Mouse (Mus musculus) urinary bladder, postnatal 10 days (tissue): ENCODE data around the gene Teddm2.
A peak's percentile ranks its signal among the peaks of the same experiment; 100 is the strongest.

Source experiments
- DNase-seq: peaks from one replicate; pipeline ENCODE4 v3.0.0; 2022; ENCODE audit warnings: low spot score

Gene Teddm2

DNA sequence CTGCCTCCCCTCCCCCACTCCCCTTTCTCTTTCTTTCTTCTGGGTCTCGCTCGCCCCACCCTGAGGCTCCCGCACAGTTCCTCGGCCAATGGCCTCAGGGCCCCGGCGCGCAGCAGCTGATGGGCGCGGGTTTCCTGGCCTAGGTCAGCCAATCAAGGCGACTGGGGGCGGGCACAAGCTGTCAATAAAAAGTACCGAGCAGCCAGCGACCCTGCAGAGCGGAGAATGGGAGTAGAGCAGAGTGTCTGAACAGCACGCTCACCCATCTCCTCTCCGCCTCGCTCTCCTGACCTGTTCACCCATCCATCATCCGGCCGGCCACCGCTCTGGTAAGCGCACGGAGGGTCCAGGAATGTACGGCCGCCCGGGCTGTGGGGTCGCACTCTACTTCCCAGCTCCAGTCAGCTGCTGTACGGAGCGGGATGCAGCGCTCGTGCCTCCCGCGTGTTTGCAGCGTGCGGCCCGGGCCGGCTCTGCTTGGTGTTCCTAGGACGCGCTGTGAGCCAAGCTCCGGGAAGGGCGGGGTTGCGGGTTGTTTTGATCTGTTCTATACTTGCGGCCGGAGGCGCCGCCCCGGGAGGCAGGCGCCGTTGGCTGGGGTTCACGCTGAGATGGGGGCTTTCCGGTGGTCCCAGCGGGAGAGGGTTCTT, at the start of gene Teddm2, which contains the start of gene Glul:
Gene Teddm2 (minus strand): TSS at position 498 of the 650 bp plus-strand sequence.
Gene Glul (plus strand): TSS at position 214 of the 650 bp plus-strand sequence.
- peak; percentile 87 for DNase-seq

DNA sequence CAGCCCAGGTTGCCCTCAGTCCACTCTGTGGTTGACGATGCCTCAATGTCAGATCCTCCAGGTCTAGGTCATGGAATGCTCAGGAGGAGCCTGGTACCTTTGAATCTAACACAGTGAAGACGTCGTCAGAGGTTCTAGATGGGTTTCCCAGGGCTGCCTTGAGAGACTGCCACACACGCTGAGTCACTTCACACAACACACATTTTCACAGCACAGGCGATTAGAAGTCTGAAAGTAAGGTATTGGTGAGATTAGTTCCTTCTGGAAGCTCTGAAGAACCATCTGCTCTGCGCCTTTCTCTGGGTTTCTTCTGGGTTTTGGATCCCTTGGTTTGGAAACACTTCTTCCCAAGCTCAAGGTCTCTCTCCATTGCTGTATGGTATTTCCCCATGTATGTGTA, 47.8 kb upstream of the Teddm2 start:
- DNase-seq = no peak

DNA sequence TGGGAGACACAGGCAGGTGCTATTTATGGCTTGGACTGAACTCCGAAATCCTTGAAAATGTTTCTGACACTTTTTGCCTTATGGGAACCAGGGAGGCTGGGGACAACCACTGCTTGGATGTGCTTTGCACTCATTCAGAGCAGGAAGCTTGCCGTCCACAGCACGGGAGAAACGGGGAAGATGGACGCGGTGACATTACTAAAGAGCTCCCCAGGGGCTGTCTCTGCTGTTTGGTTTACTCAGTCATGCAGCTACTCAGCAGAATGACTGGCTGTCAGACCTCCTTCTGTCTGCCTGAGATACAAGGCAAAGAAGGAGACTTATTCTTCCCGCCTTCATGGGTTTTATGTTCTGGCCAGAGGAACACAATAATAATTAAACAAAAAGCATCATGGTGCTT, 46.9 kb upstream of the Teddm2 start:
- no peak for DNase-seq

DNA sequence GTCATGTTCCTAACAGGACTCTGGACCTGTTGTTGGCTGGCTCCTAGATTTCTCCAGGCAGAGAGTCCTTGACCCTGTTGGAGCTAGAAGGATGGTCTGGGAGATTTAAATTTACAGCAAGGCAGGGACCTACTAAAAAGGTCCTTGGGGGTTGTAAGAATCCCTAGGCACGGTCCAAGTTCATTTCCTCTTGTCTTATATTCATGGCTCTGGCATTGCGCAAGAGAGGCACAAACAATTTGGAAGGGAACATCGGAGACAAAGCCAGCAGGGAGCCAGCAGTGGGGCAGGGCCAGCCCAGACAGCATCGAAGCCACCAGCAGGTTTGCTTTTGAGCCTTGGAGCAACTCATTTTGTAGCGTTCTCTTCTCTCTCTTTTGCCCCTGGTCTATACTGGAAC, 45.2 kb upstream of the Teddm2 start:
- no peak for DNase-seq

DNA sequence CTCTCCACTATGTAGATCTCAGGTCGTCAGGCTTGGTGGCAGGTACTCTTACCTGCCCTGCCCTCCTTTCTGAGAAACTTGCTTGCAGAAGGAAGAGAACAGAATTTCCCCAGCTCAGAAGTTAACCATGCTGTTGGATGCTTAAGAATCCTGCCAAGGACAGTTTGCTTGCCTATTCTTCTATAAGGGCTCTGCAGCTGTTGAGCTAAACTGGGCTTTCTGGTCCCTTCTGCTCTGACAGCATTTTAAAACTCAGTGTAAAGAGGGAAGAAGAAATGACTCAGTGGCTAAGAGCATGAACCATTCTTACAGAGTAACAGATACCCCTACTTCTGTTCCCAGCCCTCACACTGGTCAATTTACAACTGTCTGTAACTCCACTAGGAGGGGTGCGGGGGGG, 41.0 kb upstream of the Teddm2 start:
- DNase-seq = no peak

DNA sequence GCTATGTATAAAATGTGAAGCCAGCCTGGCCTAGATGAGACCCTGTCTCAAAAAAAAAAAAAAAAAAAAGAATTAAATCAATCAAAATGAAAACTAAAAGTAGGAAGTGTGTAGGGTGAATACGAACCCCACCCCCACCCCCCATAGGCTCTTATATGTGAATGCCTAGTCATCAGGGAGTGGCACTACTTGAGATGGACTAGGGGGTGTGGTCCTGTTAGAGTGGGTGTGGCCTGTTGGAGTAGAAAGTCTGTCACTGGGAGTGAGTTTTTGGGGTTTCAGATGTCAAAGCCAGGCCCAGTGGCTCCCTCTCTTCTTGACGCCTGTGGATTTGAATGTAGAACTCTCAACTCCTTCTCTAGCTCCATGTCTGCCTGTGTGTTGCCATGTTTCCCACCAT, 37.0 kb upstream of the Teddm2 start:
- DNase-seq = no peak

DNA sequence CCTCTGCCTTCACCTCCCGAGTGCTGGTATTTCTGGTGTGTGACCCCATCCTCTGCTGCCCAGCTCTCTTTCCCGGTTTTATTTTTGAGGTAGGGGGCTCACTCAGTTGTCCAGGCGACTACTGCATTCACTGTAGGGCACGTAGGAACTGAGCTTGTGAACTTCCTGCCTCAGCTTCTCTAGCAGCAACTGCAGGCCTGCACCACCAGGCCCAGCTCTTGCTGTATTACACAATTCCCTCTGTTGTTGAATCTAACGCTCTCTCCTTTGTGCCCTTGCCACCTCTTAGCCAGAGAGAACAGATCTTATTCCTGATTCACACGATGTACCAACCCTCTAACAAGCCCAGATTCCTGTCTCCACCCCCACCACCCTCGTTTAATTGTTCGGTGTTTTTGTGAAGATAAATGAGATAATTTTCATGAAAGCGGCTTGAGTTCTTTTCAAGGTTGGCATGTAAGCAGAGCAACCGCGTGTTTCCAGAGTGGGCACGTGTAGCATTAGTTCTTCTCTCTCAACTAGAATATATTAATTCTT, 35.9 kb upstream of the Teddm2 start:
- DNase-seq = no peak

DNA sequence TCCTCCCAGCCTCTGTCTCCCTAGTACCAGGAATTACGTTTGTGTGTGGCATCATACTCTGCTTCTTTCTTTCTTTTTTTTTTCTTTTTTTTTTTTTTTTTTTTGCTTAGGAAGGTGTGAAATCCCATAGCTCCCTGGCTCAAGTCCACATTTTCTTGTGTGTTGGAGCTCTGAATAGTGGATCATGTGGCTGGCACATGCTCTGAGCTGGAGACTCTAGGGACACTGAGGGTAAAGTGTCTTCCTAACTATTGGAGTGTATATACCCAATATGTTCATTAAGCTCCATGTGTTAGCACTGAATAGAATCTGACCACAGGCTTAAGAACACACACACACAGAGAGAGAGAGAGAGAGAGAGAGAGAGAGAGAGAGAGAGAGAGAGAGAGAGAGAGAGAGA, 33.7 kb upstream of the Teddm2 start:
- DNase-seq = no peak

DNA sequence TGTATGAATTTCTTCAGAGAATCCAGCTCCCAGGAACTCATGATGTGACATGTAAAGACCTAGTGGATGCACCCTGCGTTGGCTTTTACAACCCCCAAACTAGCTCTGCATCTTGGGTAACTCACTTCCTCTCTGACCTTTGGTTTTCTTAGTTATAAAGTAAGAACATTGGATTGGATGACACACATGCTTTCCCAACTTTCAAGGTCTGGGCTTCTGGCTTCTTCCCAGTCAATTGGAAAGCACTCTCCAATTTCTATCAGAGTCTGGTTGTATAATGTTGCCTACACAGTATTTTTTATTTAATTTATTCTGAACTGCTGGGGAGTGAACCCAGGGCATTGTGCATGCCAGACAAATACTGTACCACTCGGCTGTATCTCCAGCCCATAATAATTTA, 30.4 kb upstream of the Teddm2 start:
- DNase-seq = no peak

DNA sequence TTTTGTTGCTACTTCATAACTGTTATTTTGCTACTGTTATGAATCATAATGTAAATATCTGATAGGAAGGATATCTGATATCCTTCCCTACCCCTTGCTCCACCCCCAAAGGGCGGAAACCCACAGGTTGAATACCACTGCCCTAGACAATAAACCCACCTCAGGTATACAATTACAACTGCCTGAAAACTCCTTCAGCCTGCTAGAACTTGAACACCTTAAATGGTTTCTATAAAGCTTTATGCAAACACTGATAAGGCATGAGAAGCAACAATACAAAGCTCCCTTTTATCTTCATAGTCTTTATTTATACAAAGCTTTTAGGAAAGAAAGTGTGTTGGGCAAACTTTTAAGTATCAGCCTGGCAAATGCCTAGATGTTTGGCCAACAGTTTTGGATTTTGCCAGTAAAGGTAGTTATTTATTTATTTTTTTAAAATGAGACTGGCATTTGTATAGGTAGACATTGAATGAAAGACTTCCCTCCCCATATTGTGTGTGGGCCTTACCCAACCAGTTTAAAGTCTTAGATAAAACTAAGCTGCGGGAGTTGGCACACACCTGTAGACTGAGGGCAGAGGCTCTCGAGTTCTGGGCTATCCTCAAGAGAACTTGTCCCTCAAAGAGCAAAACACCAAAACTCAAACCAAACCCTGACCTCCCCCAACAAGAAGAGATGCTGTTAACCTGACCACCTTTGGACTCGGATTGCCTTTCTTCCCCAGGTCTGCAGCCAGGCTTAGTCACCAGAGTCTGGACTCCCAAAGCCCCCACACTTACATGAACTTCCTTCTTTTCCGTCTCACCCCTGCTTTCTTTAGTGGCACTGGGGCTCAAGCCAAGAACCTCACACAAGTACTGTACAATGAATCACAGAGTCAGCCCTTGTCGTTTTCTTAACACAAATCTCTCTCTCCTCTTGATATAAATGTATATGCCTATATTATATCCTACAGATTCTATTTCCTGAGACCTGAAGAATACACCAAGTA, 24.7 kb upstream of the Teddm2 start:
- DNase-seq = no peak

DNA sequence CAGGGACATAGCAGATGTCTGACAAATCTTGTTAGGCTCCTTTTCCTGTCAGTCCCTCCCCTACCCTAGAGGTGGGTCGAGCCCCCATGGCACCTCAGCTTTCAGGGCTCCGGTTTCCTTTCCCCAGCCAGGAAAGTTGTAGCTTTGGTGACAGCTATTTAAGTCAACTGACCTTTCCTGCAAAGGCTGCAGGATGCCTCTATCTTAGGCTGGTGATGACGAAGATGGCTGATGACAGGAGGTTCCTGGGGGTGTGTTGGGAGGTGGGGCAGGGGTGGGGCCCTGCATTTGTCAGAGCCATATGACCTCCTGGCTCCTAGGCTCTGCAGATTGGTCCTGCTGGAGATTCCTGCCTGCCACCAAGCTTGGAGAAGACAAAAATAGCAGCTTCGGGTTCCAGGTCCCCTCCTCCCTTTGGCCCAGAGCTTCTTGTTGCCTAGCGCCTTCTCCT, 22.6 kb upstream of the Teddm2 start:
- no peak for DNase-seq

DNA sequence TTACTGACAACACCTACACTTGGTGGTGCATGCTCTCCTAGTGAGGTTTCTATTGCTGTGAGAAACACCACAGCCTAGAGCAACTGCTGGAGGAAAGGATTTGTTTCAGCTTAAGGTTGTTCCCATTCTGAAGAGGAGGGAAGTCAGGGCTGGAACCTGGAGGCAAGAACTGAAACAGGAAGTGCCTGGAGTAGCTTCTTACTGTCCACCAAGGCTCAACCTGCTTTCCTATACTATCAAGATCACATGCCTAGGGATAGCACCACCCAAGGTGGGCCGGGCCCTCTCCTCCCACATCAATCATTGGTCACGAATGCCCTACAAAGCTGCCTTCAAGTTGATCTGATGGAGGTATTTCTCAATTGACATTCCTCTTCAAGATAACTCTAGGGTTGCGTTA, 21.6 kb upstream of the Teddm2 start:
- no peak for DNase-seq

DNA sequence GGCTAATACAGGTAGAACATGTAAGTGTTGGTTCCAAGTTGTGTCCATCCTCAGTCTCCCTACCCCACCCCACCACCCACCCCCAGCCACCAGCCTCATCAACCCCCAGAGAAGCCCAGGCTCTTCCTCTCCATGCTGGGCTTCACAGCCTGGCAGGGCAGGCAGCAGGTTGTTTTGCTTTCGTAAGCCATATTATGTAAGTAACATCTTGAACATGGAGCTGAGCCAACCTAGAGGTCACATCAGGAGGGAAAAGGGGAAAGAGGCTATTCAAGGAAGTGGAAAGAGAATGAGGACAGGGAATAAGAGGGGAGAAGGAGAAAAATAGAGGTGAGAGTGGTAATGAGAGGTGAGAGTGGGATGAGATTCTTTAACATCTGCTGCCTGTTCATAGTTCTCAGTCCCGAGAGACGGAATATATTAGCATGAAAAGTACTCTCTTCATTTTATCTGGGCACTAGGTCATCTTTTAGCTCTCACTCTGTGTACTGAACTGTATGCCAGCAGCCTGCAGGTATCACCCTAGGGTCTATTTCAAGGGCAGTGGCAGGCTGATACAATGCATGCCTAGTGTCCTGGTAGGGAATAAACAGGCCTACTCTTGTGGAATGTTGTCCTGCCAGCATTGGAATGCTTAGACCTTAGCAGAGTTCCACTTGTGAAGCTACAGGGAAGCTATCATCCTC, 18.6 kb upstream of the Teddm2 start:
- no peak for DNase-seq

DNA sequence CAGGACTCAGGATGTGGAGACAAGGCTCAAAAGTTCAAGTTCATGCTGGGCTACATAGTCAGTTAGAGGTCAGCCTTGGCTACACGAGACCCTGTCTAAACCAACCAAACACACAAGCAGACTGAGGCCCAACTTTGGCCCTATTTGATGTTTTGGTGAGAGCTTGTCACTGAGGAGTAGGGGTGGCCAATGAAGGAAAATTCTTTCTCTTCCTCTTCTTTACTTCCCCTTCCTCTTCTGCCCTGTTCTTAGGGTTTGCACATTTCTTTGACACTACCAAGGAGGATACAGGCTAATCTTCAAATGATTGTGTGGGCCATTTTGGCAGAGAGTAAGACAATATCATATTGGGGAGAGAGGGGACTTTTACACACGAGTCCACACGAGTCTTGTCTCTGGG, 13.8 kb upstream of the Teddm2 start:
- DNase-seq = no peak

DNA sequence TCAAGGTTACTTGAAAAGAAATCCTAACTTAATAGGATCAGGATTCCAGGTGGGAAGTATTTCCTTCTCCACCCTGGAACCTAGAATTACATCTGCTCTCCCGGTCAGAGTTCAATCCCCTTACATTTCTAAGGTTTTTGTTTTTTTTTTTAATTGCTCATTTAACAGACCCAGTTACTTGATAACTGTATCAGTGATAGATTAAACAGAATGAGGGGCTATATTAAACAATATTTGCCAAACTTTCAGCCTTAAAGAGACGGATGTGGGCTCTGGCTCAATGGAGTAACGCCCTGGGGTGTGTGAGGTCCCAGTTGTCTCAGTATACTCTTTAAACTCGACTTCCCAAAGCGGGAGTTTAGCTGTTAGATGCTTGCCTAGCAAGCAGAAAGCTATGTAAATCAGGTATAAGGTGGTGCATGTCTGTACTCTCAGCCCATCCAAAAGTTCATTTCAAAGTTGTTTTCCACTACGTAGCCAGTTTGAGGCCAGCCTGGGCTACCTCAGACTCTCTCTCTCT, 11.3 kb upstream of the Teddm2 start:
- no peak for DNase-seq

DNA sequence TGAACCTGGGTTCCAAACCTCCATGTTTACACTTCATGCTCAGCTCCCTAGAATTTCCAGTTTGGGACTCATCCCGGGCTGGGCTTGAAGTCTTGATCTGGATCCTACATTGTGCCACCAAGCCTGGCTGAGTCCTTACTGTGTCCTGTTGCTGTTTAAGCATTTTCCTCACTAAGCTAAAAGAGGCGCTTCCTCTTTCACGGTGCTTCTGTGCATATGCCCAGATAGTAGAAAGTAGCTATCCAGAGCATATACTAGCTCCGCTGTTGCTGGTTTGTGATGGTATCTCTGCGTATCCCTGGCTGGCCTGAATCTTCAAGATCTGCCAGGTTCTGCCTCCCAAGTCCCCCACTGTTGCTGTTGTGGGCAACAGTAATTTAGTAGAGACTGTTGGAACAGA, 10.4 kb upstream of the Teddm2 start:
- no peak for DNase-seq

DNA sequence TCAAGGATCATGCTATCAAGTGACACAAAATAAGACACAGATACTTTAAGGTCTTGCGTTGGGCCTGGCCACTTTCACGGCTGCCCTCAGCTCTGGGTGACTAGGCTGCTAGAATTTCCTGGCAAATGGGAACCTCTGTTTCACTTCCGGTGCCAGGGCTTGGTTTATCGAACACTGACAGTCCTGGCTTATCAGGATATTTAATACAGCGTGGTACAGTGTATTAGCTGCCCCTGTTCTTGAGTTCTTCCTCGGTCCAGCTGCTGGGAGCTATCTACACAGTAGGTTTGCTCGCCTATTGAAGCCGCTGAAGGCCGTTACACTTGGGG, 9.9 kb upstream of the Teddm2 start:
- DNase-seq = no peak

DNA sequence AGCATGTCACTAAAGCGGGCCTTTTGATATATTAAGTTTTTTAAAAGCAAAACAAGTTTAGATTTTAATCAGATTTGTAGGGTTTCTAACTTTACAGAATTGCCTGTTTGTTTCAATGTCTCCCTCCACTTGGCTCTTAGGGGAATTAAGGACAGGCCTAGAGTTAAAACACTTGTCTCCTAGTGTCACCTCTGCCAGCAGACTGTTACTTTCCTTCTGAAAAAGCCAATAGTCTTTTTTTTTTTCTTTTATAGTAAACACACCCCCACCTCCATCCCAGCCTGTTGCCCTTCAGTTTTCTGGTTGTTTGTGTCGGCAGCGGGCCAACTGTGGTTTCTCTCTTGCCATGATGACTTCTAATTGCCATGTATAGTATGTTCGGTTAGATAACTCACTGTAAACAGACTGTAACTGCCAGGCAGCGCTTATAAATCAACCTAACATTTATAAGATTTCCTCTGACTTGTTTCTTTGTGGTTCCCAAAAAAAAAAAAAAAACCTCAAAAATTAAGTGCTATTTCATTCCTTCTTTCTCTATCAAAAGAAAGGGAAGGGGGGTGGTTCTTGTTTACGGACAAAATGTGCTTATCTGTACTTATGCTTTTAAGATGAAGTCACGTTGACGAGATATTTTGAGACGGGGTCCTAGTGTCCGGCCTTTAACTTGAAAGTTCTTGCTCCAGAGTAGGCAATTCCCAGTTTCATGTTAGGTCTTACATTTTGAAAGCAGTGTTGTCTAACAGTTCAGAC, 9.4 kb upstream of the Teddm2 start:
- DNase-seq = peak; percentile 31

DNA sequence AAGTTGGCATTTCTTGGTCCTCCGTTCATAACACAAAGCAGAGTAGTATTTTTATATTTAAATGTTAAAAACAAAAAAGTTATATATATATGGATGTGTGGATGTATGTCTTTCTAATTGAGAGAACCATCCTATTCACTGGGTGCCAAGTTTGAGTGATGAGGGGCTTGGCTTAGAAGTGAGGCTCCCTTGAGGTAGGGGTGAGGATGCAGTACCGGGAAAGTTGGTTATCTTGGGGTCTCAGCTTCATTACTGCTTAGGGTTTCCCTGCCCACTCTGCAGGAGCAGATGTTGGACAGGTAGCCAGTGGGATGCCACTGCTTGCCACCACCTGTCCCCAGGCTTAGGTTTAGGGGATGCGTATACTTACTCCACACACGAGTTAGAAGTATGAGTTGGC, 8.7 kb upstream of the Teddm2 start:
- DNase-seq = no peak

DNA sequence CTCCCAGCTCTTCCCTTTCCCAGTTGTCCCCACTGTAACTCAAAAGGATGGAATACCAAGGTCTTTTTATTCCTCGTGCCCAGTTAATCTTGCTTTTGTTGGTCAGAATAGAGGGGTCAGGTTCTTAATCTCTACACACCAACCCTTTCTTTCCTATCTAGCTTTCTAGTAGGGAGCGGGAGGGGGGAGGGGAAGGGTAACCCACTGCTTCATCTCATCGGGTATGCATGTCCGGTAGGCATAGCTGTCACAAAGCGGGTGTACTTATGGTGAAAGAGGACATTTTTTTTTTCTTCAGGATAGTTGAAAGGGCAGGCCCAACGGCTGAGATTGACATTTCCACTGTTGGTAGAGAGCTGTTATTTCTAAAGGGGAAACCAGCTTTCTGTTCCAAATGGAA, 8.2 kb upstream of the Teddm2 start:
- DNase-seq = no peak

DNA sequence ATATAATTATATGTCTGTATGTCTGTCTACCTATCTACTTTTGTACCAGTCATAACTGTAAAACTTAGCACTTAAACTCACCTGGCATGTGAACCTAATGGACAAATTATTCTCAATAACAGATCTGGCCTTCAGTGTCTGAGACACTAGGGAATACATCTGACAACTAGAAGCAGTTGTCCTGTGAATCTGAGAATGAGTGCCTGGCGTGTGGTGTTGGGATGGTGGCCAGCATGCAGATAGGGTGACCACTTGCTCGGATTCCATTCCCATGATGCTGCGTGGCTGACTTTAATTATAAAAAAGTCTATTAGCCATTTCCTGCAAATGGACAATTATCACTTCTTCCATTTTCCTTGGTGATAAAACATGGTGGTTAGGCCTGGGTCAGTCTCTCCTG, 5.9 kb upstream of the Teddm2 start:
- DNase-seq = no peak

DNA sequence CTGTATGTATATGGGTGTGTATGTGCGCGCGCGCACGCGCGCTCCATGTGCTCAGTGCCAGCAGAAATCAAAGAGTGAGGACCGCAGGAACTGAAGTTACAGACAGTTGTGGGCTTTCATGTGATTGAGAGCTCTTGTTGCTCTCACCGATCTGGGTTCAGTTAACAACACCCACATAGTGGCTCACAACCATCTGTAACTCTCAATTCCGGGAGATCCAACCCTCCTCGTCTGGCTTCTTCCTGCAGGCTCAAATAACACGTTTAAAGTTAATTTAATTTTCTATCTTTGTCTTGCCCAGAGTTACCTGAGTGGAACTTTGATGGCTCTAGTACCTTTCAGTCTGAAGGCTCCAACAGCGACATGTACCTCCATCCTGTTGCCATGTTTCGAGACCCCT, 4.2 kb upstream of the Teddm2 start:
- no peak for DNase-seq
